Mouse (Mus musculus) lung, postnatal 25 days (tissue): ENCODE data around the gene Psma1.

Experiments used
- DNase-seq: peaks from one replicate; pipeline ENCODE4 v3.0.0; 2022; ENCODE audit warnings: low spot score

Gene Psma1

DNA sequence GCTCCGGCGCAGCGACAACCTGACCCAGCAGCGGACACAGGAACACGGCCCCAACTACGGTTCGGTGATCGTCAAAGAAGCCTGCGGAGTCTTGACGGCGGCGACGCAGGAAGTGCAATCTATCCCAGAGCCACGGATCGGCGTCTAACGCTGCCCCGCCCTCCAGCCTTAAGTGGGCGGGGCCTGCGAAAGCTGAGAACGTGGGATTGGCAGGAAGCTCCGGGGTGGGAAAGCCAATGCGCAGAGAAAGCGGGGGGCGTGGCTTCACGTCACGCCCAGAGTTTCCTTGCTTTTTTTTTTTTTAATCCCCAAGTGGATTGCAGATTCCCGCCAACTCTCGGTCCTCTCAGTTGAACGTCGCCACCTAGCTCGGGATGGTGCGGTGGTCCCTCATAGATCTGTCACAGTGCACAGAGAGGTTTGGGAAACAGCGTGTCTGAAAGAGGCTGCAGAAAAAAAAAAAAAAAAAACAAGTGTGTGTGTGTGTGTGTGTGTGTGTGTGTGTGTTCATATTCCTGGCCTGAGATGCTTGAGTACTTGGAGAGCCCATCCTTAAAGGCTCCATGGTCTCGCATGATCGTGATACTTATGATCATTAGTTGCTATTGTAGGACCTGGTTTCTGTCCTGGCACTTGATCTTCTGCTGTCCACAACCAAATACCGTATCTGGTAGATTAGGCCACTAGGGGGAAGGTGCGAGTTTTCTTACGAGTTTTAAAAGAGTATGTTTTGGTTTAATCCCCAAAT, at the start of gene Psma1:
Psma1 (minus strand) TSS at position 114 of the 748 bp plus-strand sequence.
- DNase-seq = peak; percentile 95

- no peak for DNase-seq
These were observed 47.6 kb upstream of the Psma1 start for GRCm38 (mm10) chr7:114323527-114323926.

DNA sequence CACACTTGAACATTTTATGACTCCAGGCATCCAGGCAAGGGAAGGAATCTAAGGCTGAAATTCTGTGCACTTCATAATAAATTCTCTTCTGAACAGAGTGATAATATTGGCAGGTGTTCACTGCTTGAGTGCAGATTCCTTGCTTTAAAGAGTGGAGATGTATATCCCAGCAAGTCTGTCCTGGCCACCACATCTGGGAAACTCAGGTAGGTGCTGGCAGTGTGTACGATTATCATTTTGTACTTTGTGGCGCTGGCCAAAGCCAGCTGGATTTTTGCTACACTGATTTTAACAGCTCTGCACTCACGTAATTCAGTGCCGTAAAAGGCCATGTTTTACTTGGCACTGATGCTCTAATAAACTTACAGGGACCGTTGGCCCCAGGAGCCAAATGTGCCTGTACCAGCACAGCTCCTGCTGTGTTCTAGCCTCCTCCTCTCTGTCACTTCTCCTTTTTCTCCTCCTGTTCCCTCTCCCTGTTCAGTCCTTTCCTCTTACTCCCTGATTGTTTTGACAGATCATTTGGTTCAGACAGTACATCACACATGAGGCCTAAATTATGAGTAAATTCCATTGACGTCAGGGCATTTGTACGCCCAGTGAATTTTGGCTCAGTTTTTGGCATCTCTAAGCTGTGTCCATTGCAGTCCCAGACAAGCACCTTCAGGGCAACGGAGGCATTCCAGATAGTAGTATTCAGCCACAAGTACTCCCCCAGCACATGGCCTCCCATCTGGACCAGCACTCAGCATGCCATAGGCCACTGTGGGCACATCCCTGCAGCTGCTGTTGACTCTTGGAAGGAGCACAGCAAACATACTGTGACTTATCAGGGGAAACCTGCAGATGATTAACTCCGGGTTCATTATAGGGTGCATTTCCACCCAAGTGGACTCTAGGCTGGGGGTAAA, 46.9 kb upstream of the Psma1 start:
- no peak for DNase-seq

DNA sequence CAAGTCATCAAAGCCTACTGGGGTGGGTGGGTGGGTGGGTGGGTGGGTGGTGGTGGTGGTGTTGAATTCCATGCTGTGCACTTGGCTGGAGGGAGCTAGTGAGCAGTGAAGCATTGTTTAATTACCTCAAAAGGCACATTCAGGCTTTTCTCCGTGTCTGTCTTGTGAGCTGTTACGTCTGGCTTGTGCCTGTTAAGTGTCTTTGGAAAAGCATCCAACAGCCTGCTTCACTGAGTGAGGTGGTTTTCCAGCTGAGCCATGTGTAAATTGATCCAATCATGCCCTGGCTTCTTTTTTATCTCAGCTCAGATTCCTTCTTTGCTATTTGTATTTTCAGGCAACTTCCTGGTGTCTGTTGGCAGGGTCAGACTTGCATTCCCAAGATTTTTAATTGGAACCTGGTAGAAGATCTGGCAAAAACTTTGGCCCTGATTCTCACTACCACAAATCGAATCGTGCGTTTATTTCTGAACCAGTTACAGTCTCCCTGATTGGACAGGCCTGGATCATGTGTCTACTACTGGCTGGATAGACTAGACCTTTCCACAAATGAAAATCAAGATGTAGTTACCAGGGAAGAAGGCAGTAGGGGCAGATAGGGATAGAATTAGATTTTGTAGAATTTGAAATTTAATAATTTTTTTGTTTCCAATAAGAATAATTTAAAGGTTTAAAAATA, 45.9 kb upstream of the Psma1 start:
- no peak for DNase-seq

DNA sequence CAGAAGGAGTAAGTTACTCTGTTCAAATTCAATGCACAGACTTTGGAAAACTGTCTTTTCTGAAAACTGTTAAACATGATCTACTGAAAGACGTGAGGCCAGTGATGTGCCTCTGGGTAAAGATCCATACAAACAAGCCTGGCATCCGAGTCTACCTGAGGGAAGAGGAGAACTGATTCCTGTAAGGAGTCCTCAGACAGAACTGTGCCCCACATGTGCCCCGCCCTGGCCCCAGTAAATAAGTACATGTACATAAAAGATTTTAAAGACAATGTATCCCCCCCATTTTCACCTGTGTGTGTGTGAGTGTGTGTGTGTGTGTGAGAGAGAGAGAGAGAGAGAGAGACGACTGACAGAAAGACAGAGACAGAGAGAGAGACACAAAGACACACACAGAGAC, 42.0 kb upstream of the Psma1 start:
- DNase-seq = no peak

DNA sequence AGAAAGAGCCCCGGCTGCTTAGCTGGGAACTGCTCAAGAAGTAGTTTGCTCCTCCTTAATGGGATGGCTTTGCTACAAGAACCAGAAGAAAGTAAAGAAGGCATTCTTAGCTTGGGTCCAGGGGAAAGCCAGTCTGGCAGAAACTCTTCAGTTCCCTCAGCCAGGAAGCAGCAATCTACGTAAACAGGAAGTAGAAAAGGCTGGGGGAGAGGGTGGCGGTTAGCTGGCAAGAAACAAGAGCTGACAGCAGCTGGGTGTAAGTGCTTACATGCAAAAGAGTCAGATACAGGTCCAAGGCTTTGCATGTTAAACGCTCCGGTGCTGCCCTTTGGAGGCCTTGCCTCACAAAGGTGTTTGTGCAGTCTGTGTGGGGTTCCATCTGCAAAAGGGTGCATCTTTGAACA, 41.5 kb upstream of the Psma1 start:
- peak; percentile 81 for DNase-seq

GRCm38 (mm10) chr7:114316361-114316871, 40.5 kb upstream of the Psma1 start:
- no peak for DNase-seq

GRCm38 (mm10) chr7:114311209-114311608, 35.3 kb upstream of the Psma1 start:
- no peak for DNase-seq

DNA sequence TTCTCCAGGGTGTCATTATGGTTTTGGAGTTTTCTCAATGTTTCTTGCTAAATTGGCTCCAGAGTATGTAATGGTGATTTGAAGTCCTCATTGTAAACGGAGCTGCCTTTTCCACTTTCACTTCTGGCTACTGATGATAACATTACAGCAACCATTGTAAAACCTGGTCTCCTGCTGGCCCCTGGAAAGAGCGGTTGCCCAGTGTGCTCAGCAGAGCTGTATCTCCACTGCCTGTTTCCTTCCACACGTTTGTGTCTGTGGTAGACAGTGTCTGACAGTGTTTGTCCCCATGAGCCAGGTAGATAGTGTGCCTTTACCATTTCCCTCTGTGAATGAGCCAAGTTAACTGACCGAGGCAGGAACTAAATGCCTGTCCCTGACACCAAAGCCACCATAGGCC, 33.1 kb upstream of the Psma1 start:
- DNase-seq = no peak

DNA sequence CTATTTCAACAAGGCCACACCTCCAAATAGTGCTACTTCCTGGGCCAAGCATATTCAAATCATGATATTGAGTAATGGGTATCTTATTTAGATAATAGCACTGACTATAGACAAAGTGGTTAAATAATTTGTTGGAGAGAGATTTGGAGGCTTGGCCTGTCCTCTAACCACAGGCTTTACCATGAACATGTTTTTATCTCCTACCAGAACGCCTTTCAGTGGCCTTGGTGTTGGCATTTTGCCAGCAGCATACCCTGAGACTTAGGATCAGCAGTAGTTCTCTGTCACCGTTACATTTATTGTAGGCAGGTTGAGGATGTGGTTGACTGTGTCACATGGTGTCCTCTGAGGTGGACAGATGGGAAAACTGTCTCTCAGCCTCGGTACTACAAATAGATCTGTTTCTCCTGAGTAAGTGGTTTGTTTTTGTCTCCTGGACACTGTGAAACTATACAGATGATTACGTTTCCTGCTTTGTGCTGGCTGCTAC, 25.4 kb upstream of the Psma1 start:
- peak; percentile 49 for DNase-seq

- DNase-seq = no peak
These were observed 24.9 kb upstream of the Psma1 start for GRCm38 (mm10) chr7:114300782-114301181.

DNA sequence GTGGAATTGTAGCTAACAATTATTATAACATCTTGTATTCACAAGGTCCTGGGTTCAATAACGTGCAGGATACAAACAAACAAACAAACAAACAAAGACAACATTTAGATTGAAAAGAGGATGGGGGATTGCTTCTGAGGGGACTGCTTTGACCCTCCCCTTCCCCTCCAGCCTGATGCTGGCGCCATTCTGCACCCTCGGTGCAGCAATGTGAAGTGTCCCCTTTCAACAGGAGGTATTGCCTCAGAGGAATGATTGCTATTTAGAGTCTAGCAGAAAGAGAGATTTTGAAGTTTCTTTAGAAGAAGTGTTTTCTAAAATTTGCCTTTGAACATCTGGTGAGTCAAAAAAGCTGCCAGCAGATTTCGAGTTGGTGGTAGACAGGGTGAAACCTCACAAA, 23.3 kb upstream of the Psma1 start:
- DNase-seq = no peak

GRCm38 (mm10) chr7:114294698-114295097, 18.8 kb upstream of the Psma1 start:
- no peak for DNase-seq

DNA sequence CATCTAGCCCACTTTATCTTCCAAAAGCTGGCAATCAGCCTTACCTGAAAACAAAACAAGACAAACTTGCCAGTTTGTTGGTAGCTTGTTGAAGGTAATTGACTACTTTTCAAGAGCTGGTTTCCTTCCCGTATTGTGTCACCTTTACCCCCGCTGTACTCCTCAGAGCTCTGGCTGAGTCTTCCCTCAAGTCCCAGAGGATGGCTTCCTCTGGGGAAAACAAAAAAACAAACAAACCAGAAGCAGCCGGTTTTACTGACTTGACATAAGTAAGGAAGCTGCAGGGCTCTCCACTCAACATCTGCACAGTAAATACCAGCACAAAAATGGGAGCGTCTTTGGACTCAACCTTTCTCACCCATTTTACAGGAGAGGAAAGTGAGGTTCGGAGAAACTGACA, 18.0 kb upstream of the Psma1 start:
- DNase-seq = no peak

DNA sequence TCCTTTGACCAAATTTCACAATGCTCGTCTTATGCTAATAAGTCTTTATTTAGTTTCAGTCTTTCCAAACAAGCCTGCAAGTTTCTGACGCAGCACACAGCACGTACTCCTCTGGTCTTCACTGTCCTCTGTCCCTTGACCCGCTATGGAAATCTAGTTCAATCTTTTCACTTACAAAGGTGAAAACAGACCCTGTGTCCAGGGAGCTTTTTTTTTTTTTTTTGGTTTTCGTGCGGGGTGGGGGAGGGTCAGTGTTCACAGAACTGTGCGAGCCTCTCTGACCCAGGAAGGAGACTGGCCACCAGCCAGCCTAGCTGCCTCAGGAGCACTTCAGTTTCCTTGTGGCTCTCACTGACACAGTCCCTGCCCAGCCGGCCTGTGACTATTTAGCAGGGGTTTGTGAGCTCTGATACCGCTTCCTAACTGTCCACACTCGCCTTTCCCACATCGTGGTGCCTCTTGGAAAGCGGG, 16.6 kb upstream of the Psma1 start:
- peak; percentile 90 for DNase-seq

- no peak for DNase-seq
These were observed 15.8 kb upstream of the Psma1 start for GRCm38 (mm10) chr7:114291461-114292335.

GRCm38 (mm10) chr7:114290078-114290506, 14.2 kb upstream of the Psma1 start:
- no peak for DNase-seq

GRCm38 (mm10) chr7:114284296-114284910, 8.5 kb upstream of the Psma1 start:
- DNase-seq = no peak

DNA sequence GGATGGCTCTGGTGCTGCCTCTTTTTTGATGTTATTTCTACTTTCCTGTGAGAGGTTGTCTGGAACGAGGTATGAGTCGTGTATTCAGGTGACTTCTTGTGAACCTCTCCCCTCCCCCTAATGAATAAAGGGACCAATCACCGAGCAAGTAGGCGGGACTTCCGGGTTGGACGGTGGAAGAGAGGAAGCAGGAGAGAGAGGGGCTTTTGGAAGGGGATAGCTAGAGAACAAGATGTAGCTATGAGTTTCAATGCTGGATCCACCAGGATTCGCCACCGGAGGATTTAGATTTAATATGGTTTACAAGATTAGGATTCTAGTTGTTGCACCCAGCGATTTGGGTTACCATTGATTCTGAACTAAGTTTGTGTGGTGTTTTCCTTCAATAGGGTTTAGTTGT, 7.1 kb upstream of the Psma1 start:
- no peak for DNase-seq

DNA sequence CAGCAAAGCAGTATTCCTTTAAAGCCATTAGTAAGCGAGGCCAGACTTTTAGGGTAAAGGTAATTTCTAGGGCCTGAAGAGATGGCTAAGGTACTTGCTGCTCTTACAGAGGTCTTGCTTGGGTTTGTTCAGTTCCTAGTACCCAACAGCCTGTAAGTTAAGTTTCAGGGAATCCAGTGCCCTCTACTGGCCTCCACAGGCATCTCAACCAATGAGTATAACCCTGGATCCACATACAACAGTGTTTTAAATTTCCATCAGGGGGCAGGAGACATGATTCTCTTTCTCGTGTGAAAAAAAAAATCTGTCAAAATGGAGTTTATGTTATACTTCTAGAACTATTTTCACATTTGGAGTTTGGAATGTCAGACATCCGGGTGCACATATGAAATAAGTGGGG, 5.8 kb upstream of the Psma1 start:
- peak; percentile 63 for DNase-seq
